Mouse (Mus musculus) forebrain, embryonic 14.5 days (tissue): ENCODE data around the gene Actr3. TPM values are rescaled to one million over a fixed set of nuclear protein-coding genes. Genes with fewer than 3 reads are reported as not detected.
A peak's percentile ranks its signal among the peaks of the same experiment; 100 is the strongest.

Experiments used
- ATAC-seq: fragments of 200-750 bp; cut with Nextera tagmentation; 2 replicates; pipeline ENCODE4 v1.8.0; 2017; ENCODE audit warnings: mild to moderate bottlenecking, moderate library complexity
- DNase-seq: peaks from one replicate; pipeline ENCODE4 v3.0.0-alpha.2; 2015; ENCODE audit warnings: low spot score
- H3K27ac ChIP-seq: fragments of 300-500 bp; sonication (generic); 2 replicates; pipeline ENCODE4 v1.5.1; 2014; ENCODE audit warnings: low read depth, mild to moderate bottlenecking, control low read depth, low read length, moderate library complexity
- H3K27me3 ChIP-seq: fragments of 300-500 bp; sonication (generic); replicated peaks from 2 replicates; pipeline ENCODE4 v1.6.1; 2014; ENCODE audit warnings: low read length, control low read depth, mixed read lengths; ENCODE audit not compliant: control insufficient read depth, insufficient read depth
- H3K36me3 ChIP-seq: fragments of 300-500 bp; sonication (generic); 2 replicates; pipeline ENCODE4 v1.6.1; 2014; ENCODE audit warnings: low read length, control low read depth; ENCODE audit not compliant: control insufficient read depth, insufficient read depth
- H3K4me1 ChIP-seq: fragments of 300-500 bp; sonication (generic); 2 replicates; pipeline ENCODE4 v1.6.1; 2014; ENCODE audit warnings: antibody characterized with exemption, low read length, control low read depth; ENCODE audit not compliant: control insufficient read depth, insufficient read depth
- H3K4me2 ChIP-seq: fragments of 300-500 bp; sonication (generic); 2 replicates; pipeline ENCODE4 v1.6.1; 2014; ENCODE audit warnings: mild to moderate bottlenecking, control low read depth, low read length
- H3K4me3 ChIP-seq: fragments of 300-500 bp; sonication (generic); 2 replicates; pipeline ENCODE4 v1.5.1; 2014; ENCODE audit warnings: low read depth, low read length, control low read depth
- H3K9ac ChIP-seq: fragments of 300-500 bp; sonication (generic); 2 replicates; pipeline ENCODE4 v1.6.1; 2014; ENCODE audit warnings: mild to moderate bottlenecking, low read length, control low read depth, moderate library complexity
- H3K9me3 ChIP-seq: fragments of 300-500 bp; sonication (generic); replicated peaks from 2 replicates; pipeline ENCODE4 v1.6.1; 2016; ENCODE audit warnings: low read length, control low read depth, mixed read lengths; ENCODE audit not compliant: control insufficient read depth
- WGBS: fragments of 180-500 bp; shearing (Covaris S2); extraction: QIAGEN DNeasy Blood & Tissue Kit; methylation state at CpG from one replicate; pipeline ENCODE4 v1.1.7; 2014; 5-methylcytosine and 5-hydroxymethylcytosine counted together
- polyA plus RNA-seq: library from polyadenylated mRNA; unstranded; fragments of >200 nt; fragmentation: Nextera tagmentation; extraction: Ambion mirVana; gene quantifications from 2 replicates; pipeline ENCODE4 v1.2.1, GENCODE M21; 2014

Gene Actr3
- 231 and 247 TPM in 2 replicates for polyA plus RNA-seq

GRCm38 (mm10) chr1:125435369-125436135 lies at the start of gene Actr3:
Gene Actr3 (minus strand): TSS chr1:125435727.
- Histone ChIP-seq H3K27me3 (no peaks in the 10 kb centered on the region), H3K27ac (peak within 1 kb of the TSS; percentile 95), H3K9me3 (no peaks in the 10 kb centered on the region), H3K4me1 (peaks cover 8% of the 10 kb centered on the region), H3K4me3 (peak within 1 kb of the TSS; percentile 82), H3K4me2 (peak within 1 kb of the TSS; percentile 67), H3K36me3 (no peaks in the 10 kb centered on the region), H3K9ac (peak within 1 kb of the TSS; percentile 88)
- ATAC-seq = peak; percentile 96
- WGBS = under 1% methylated on average over 48 of the region's 59 CpGs
- peak; percentile 100 for DNase-seq

- peak; percentile 43 for DNase-seq
- no peaks in the 10 kb centered on the region for H3K4me1 ChIP-seq
- no peaks in the 10 kb centered on the region for H3K27me3 ChIP-seq
- no peak overlapping the region for H3K9ac ChIP-seq
- no peak overlapping the region for H3K4me3 ChIP-seq
- H3K4me2 ChIP-seq = no peak overlapping the region
- 81% methylated on average over 10 of the region's 10 CpGs for WGBS
- peak; percentile 77 for ATAC-seq
- no peaks in the 10 kb centered on the region for H3K9me3 ChIP-seq
- H3K36me3 ChIP-seq = no peaks in the 10 kb centered on the region
- H3K27ac ChIP-seq = no peak overlapping the region
These were observed 47.1 kb upstream of the Actr3 start for GRCm38 (mm10) chr1:125482459-125483287.

- Histone ChIP-seq H3K4me2 (no peak overlapping the region), H3K36me3 (no peaks in the 10 kb centered on the region), H3K9me3 (no peaks in the 10 kb centered on the region), H3K27ac (no peak overlapping the region), H3K27me3 (no peaks in the 10 kb centered on the region), H3K4me1 (no peaks in the 10 kb centered on the region), H3K9ac (no peak overlapping the region), H3K4me3 (no peak overlapping the region)
- ATAC-seq (no peak), DNase-seq (no peak)
These were observed 46.3 kb upstream of the Actr3 start for GRCm38 (mm10) chr1:125481842-125482241.

- Histone ChIP-seq H3K36me3 (no peaks in the 10 kb centered on the region), H3K4me3 (no peak overlapping the region), H3K9me3 (no peaks in the 10 kb centered on the region), H3K27me3 (no peaks in the 10 kb centered on the region), H3K4me1 (no peaks in the 10 kb centered on the region), H3K27ac (no peak overlapping the region), H3K9ac (no peak overlapping the region), H3K4me2 (no peak overlapping the region)
- ATAC-seq = no peak
- 79% methylated on average over 6 of the region's 6 CpGs for WGBS
- no peak for DNase-seq
These were observed 43.1 kb upstream of the Actr3 start for GRCm38 (mm10) chr1:125478588-125478987.

- Histone ChIP-seq H3K27ac (no peak overlapping the region), H3K27me3 (no peaks in the 10 kb centered on the region), H3K9ac (no peak overlapping the region), H3K4me1 (no peaks in the 10 kb centered on the region), H3K36me3 (no peaks in the 10 kb centered on the region), H3K4me2 (no peak overlapping the region), H3K9me3 (no peaks in the 10 kb centered on the region), H3K4me3 (no peak overlapping the region)
- 88% methylated on average over 6 of the region's 6 CpGs for WGBS
- DNase-seq (no peak), ATAC-seq (no peak)
These were observed 40.6 kb upstream of the Actr3 start for GRCm38 (mm10) chr1:125475961-125476682.

GRCm38 (mm10) chr1:125473866-125474265 lies 38.3 kb upstream of the Actr3 start:
- H3K36me3 ChIP-seq = no peaks in the 10 kb centered on the region
- no peak overlapping the region for H3K4me3 ChIP-seq
- no peak overlapping the region for H3K4me2 ChIP-seq
- ATAC-seq (no peak), DNase-seq (no peak)
- no peaks in the 10 kb centered on the region for H3K4me1 ChIP-seq
- H3K27me3 ChIP-seq = no peaks in the 10 kb centered on the region
- no peak overlapping the region for H3K27ac ChIP-seq
- no peak overlapping the region for H3K9ac ChIP-seq
- H3K9me3 ChIP-seq = no peaks in the 10 kb centered on the region
- 93% methylated on average over 3 of the region's 3 CpGs for WGBS

- DNase-seq (no peak), ATAC-seq (no peak)
- Histone ChIP-seq H3K4me2 (no peak overlapping the region), H3K9ac (no peak overlapping the region), H3K27ac (no peak overlapping the region), H3K4me1 (no peaks in the 10 kb centered on the region), H3K9me3 (no peaks in the 10 kb centered on the region), H3K36me3 (no peaks in the 10 kb centered on the region), H3K4me3 (no peak overlapping the region), H3K27me3 (no peaks in the 10 kb centered on the region)
- WGBS = 80% methylated on average over 4 of the region's 4 CpGs
These were observed 37.7 kb upstream of the Actr3 start for GRCm38 (mm10) chr1:125473126-125473666.

GRCm38 (mm10) chr1:125470805-125471648 lies 35.5 kb upstream of the Actr3 start:
- no peak for ATAC-seq
- WGBS = 84% methylated on average over 4 of the region's 4 CpGs
- Histone ChIP-seq H3K27me3 (no peaks in the 10 kb centered on the region), H3K9ac (no peak overlapping the region), H3K9me3 (no peaks in the 10 kb centered on the region), H3K36me3 (no peaks in the 10 kb centered on the region), H3K27ac (no peak overlapping the region), H3K4me2 (no peak overlapping the region), H3K4me1 (no peaks in the 10 kb centered on the region), H3K4me3 (no peak overlapping the region)
- no peak for DNase-seq
